Mouse (Mus musculus): ENCODE data around the gene Pax6. TPM values are rescaled to one million over a fixed set of nuclear protein-coding genes. Genes with fewer than 3 reads are reported as not detected.

The Pax6 gene
- total RNA-seq (2022) = not detected

GRCm38 (mm10) chr2:105668271-105669270 lies at the start of gene Pax6:
Gene Pax6 (plus strand): TSS chr2:105668900.
- DNase-seq (ENCODE audit: low spot score) = no peak

- DNase-seq (ENCODE audit: low spot score) = no peak
Observed at GRCm38 (mm10) chr2:105648933-105649332, 19.8 kb upstream of the Pax6 start.

- DNase-seq (ENCODE audit: low spot score) = no peak
Observed at GRCm38 (mm10) chr2:105656456-105656855, 12.2 kb upstream of the Pax6 start.

GRCm38 (mm10) chr2:105659350-105659749 lies 9.3 kb upstream of the Pax6 start:
- no peak for DNase-seq (ENCODE audit: low spot score)

GRCm38 (mm10) chr2:105659926-105660873 lies 8.5 kb upstream of the Pax6 start:
- no peak for DNase-seq (ENCODE audit: low spot score)

- no peak for DNase-seq (ENCODE audit: low spot score)
Observed at GRCm38 (mm10) chr2:105660874-105661622, 7.7 kb upstream of the Pax6 start.

GRCm38 (mm10) chr2:105661623-105662066 lies 7.1 kb upstream of the Pax6 start:
- DNase-seq (ENCODE audit: low spot score) = no peak

- DNase-seq (ENCODE audit: low spot score) = no peak
Observed at GRCm38 (mm10) chr2:105662121-105662520, 6.6 kb upstream of the Pax6 start.

- DNase-seq (ENCODE audit: low spot score) = no peak
Observed at GRCm38 (mm10) chr2:105662606-105663005, 6.1 kb upstream of the Pax6 start.

GRCm38 (mm10) chr2:105663101-105663511 lies 5.6 kb upstream of the Pax6 start:
- no peak for DNase-seq (ENCODE audit: low spot score)

GRCm38 (mm10) chr2:105664996-105665395 lies 3.7 kb upstream of the Pax6 start:
- no peak for DNase-seq (ENCODE audit: low spot score)

- no peak for DNase-seq (ENCODE audit: low spot score)
Observed at GRCm38 (mm10) chr2:105665491-105666250, 3.0 kb upstream of the Pax6 start.

GRCm38 (mm10) chr2:105666331-105666730 lies 2.4 kb upstream of the Pax6 start:
- no peak for DNase-seq (ENCODE audit: low spot score)

- no peak for DNase-seq (ENCODE audit: low spot score)
Observed at GRCm38 (mm10) chr2:105666763-105667625, 1.7 kb upstream of the Pax6 start.

- DNase-seq (ENCODE audit: low spot score) = no peak
Observed at GRCm38 (mm10) chr2:105667626-105667950, 1.1 kb upstream of the Pax6 start.

- DNase-seq (ENCODE audit: low spot score) = no peak
Observed at GRCm38 (mm10) chr2:105669371-105669861, 716 bp downstream of the Pax6 start.

GRCm38 (mm10) chr2:105669881-105670730 lies 1.4 kb downstream of the Pax6 start:
- DNase-seq (ENCODE audit: low spot score) = no peak

GRCm38 (mm10) chr2:105670731-105671095 lies 2.0 kb downstream of the Pax6 start:
- DNase-seq (ENCODE audit: low spot score) = no peak
